Mouse (Mus musculus): ENCODE measurements around the gene Skint7. TPM values are rescaled to one million over a fixed set of nuclear protein-coding genes. Genes with fewer than 3 reads are reported as not detected.
"Not testable (repeated sequence)": the region's sequence is repeated elsewhere in the genome, so short reads cannot be mapped to it uniquely, and the experiment has no call there.

Skint7 gene
- polyA plus RNA-seq (2014; fragmentation: Nextera tagmentation; extraction: Ambion mirVana), result not detected in 2 replicates

DNA sequence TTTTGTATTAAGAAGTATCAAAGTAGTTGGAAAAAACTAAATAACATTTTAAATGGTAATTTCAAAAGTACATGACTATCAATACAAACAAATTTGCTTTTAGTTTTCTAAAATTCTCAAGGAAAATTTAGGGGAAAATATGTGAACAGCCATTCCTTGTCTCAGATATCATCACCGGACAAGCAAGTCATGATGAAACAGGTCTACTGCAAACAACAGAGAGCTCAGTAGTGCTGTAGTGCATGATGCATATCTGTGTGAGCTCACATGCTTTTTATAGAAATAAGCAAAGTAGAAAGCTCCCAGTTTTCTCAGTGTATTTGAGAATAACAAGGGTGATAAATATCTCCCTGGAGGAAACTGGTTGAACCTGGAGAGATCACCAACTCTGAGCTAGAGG is at the start of gene Skint7:
TSS of gene Skint7 (plus strand) at position 301 of the 400 bp plus-strand sequence.
- WGBS, result 93% methylated on average over 1 of the region's 1 CpGs

DNA sequence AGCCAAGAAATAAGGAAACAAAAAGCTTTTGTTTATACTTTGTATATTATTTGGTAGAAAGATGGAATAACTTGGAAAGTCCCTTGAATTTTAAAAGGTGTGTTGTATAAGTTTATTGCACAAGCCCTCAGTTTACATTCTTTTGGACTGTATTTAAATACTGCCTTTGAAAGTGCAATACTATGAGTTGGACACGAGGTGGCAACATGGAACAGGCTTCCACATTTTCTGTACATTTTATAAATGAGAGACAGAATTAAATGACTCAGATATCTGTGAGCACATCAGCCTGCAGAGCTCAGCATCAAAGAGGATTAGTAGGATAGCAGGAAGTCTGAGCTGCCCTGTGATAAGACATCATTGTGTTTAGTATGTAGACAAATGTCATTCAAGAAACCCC is 11.4 kb upstream of the Skint7 start:
- Histone ChIP-seq H3K9ac (replicated peaks; ENCODE audit: low read length) (no peak overlapping the region), H3K27me3 (ENCODE audit: control insufficient read depth, insufficient read depth, low read length) (no peaks in the 10 kb centered on the region), H3K36me3 (ENCODE audit: control insufficient read depth, insufficient read depth, low read length) (no peaks in the 10 kb centered on the region), H3K4me3 (replicated peaks; ENCODE audit: low read depth, low read length) (no peak overlapping the region), H3K4me1 (ENCODE audit: control insufficient read depth, insufficient read depth, low read length) (no peaks in the 10 kb centered on the region), H3K9me3 (ENCODE audit: control insufficient read depth, low read length) (no peaks in the 10 kb centered on the region), H3K27ac (replicated peaks; ENCODE audit: low read depth, low read length) (no peak overlapping the region), H3K4me2 (ENCODE audit: low read length) (no peak overlapping the region)
- no peak for ATAC-seq (ENCODE audit: low FRiP score, low TSS enrichment)
- DNase-seq, result peak; percentile 7
- 30% methylated on average over 1 of the region's 1 CpGs for WGBS

More for the DNA sequence above, at the start of gene Skint7:
- Histone ChIP-seq H3K9me3 (ENCODE audit: control insufficient read depth, low read length) (no peaks in the 10 kb centered on the region), H3K27ac (replicated peaks; ENCODE audit: low read depth, low read length) (no peak within 1 kb of the TSS), H3K4me2 (ENCODE audit: low read length) (no peak within 1 kb of the TSS), H3K27me3 (ENCODE audit: control insufficient read depth, insufficient read depth, low read length) (no peaks in the 10 kb centered on the region), H3K9ac (replicated peaks; ENCODE audit: low read length) (no peak within 1 kb of the TSS), H3K4me1 (ENCODE audit: control insufficient read depth, insufficient read depth, low read length) (no peaks in the 10 kb centered on the region), H3K4me3 (replicated peaks; ENCODE audit: low read depth, low read length) (no peak within 1 kb of the TSS), H3K36me3 (ENCODE audit: control insufficient read depth, insufficient read depth, low read length) (no peaks in the 10 kb centered on the region)
- DNase-seq (no peak), ATAC-seq (ENCODE audit: low FRiP score, low TSS enrichment) (no peak)

DNA sequence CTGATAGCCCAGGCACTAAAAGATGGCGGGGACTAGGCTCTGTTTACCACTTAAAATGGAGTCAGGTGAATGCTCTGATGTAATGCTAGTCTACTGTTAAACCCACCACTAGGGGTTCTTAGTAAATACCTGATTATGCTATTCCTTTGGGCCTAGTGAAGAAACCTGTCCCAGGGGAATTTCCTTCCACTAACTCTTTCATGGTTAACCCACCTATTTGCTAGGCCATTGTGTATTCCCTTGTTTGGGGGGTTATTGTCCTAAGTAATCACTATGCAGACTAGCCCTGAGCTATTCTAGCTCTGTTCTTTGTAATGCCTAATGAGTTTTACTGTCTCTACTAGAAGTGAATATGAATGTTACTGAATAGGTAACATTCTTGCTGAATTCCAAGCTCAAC is 9.5 kb upstream of the Skint7 start:
- 82% methylated on average over 1 of the region's 1 CpGs for WGBS
- not testable (repeated sequence) for H3K4me1 ChIP-seq (ENCODE audit: control insufficient read depth, insufficient read depth, low read length)

DNA sequence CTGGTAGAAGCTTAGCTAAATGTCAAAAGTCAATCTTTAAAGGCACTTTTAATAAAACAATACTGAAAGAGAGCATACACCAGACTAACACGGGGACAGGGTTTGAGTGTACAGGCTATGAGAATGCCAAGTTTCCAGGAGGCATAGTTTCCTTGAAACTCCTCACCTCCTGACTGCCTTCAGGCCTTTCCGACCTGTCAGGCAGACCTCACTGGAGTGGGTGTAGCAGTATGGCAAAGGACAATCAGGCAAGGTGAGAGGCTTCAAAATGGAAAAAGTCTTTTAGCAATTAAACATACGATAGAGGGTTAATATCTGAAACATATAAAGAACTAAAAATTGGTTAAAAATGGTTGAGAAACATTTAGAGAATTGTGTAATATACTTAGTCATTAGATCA is 9.1 kb upstream of the Skint7 start:
- Histone ChIP-seq H3K9me3 (ENCODE audit: control insufficient read depth, low read length) (no peaks in the 10 kb centered on the region), H3K4me1 (ENCODE audit: control insufficient read depth, insufficient read depth, low read length) (no peaks in the 10 kb centered on the region), H3K4me3 (replicated peaks; ENCODE audit: low read depth, low read length) (no peak overlapping the region), H3K9ac (replicated peaks; ENCODE audit: low read length) (no peak overlapping the region), H3K27ac (replicated peaks; ENCODE audit: low read depth, low read length) (no peak overlapping the region), H3K27me3 (ENCODE audit: control insufficient read depth, insufficient read depth, low read length) (no peaks in the 10 kb centered on the region), H3K36me3 (ENCODE audit: control insufficient read depth, insufficient read depth, low read length) (no peaks in the 10 kb centered on the region), H3K4me2 (ENCODE audit: low read length) (no peak overlapping the region)
- ATAC-seq (ENCODE audit: low FRiP score, low TSS enrichment) (no peak), DNase-seq (no peak)
- WGBS, result 85% methylated on average over 3 of the region's 3 CpGs

More for the DNA sequence above, 9.5 kb upstream of the Skint7 start:
- not testable (repeated sequence) for H3K4me3 ChIP-seq (replicated peaks; ENCODE audit: low read depth, low read length); H3K27ac ChIP-seq (replicated peaks; ENCODE audit: low read depth, low read length); H3K4me2 ChIP-seq (ENCODE audit: low read length); H3K27me3 ChIP-seq (ENCODE audit: control insufficient read depth, insufficient read depth, low read length); H3K9me3 ChIP-seq (ENCODE audit: control insufficient read depth, low read length); H3K36me3 ChIP-seq (ENCODE audit: control insufficient read depth, insufficient read depth, low read length); DNase-seq; H3K9ac ChIP-seq (replicated peaks; ENCODE audit: low read length); ATAC-seq (ENCODE audit: low FRiP score, low TSS enrichment)

DNA sequence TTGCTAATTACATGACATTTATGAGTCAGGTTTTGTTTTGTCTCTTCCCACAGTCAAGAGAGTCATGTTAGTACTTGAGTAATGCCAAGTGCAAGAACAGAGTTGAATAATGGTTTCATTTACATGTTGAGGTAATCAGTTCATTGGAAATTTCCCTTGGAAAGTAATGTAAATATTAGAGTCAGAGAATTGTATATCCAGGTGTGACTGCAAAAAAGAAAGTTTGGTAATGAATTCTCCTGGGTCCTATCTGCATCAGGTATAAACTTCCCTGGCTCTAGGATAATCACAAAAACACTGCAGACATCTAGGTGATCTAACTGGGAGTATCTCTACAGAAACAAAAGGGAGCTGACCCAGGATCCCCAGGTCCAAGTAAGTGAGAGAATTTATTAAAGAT is 33.2 kb downstream of the Skint7 start, which contains the start of gene Skint1:
TSS of gene Skint1 (plus strand) at position 301 of the 400 bp plus-strand sequence.
- ATAC-seq (ENCODE audit: low FRiP score, low TSS enrichment) (no peak), DNase-seq (no peak)
- H3K36me3 ChIP-seq (ENCODE audit: control insufficient read depth, insufficient read depth, low read length), result no peaks in the 10 kb centered on the region
- H3K27me3 ChIP-seq (ENCODE audit: control insufficient read depth, insufficient read depth, low read length), result no peaks in the 10 kb centered on the region
- H3K27ac ChIP-seq (replicated peaks; ENCODE audit: low read depth, low read length), result no peak within 1 kb of the TSS
- no peak within 1 kb of the TSS for H3K9ac ChIP-seq (replicated peaks; ENCODE audit: low read length)
- no peak within 1 kb of the TSS for H3K4me3 ChIP-seq (replicated peaks; ENCODE audit: low read depth, low read length)
- no peak within 1 kb of the TSS for H3K4me2 ChIP-seq (ENCODE audit: low read length)
- H3K9me3 ChIP-seq (ENCODE audit: control insufficient read depth, low read length), result no peaks in the 10 kb centered on the region
- no peaks in the 10 kb centered on the region for H3K4me1 ChIP-seq (ENCODE audit: control insufficient read depth, insufficient read depth, low read length)

Other genes with a start within 250 kb of the Skint7 start
- not detected in 2 replicates for gene Slc5a9, start 70.0 kb upstream of the Skint7 start, polyA plus RNA-seq (2014; fragmentation: Nextera tagmentation; extraction: Ambion mirVana)
- gene Skint8, start 53.5 kb upstream of the Skint7 start, polyA plus RNA-seq (2014; fragmentation: Nextera tagmentation; extraction: Ambion mirVana), result not detected in 2 replicates
- not detected in 2 replicates for gene Skint1, start 33.3 kb downstream of the Skint7 start, polyA plus RNA-seq (2014; fragmentation: Nextera tagmentation; extraction: Ambion mirVana)
- gene Skint4, start 99.1 kb downstream of the Skint7 start, polyA plus RNA-seq (2014; fragmentation: Nextera tagmentation; extraction: Ambion mirVana), result not detected in 2 replicates

Measured in midbrain, embryonic 14.5 days (tissue).